Mouse (Mus musculus): ENCODE results near the gene Oasl2. TPM values are rescaled to one million over a fixed set of nuclear protein-coding genes. Genes with fewer than 3 reads are reported as not detected.
"Not testable (repeated sequence)": the region's sequence is repeated elsewhere in the genome, so short reads cannot be mapped to it uniquely, and the experiment has no call there.

The Oasl2 gene
- total RNA-seq (2017) = 52.4 and 61.4 TPM in 2 replicates

GRCm38 (mm10) chr5:114896688-114897373 lies at the start of gene Oasl2:
Gene Oasl2, plus strand, starts transcription at chr5:114896936.
- ATAC-seq (replicated peaks in 1 of 2; ENCODE audit: insufficient read depth in 1 of 2, low FRiP score in 2 of 2, low TSS enrichment in 1 of 2, low read depth in 1 of 2, poor library complexity in 2 of 2, severe bottlenecking in 2 of 2) = peak; percentile 32 to 37; a peak in 2 of 4 replicates

GRCm38 (mm10) chr5:114851565-114852236 lies 45.0 kb upstream of the Oasl2 start:
- ATAC-seq (replicated peaks in 1 of 2; ENCODE audit: insufficient read depth in 1 of 2, low FRiP score in 2 of 2, low TSS enrichment in 1 of 2, low read depth in 1 of 2, poor library complexity in 2 of 2, severe bottlenecking in 2 of 2) = no peak

GRCm38 (mm10) chr5:114853364-114853763 lies 43.4 kb upstream of the Oasl2 start, which contains the start of gene 4930519G04Rik:
Gene 4930519G04Rik, plus strand, starts transcription at chr5:114853664.
- not testable (repeated sequence) for ATAC-seq (replicated peaks in 1 of 2; ENCODE audit: insufficient read depth in 1 of 2, low FRiP score in 2 of 2, low TSS enrichment in 1 of 2, low read depth in 1 of 2, poor library complexity in 2 of 2, severe bottlenecking in 2 of 2)

- no peak for ATAC-seq (replicated peaks in 1 of 2; ENCODE audit: insufficient read depth in 1 of 2, low FRiP score in 2 of 2, low TSS enrichment in 1 of 2, low read depth in 1 of 2, poor library complexity in 2 of 2, severe bottlenecking in 2 of 2)
These were observed 38.2 kb upstream of the Oasl2 start, which contains the start of gene Gm9936 for GRCm38 (mm10) chr5:114858582-114858981. Gene Gm9936, minus strand, starts transcription at chr5:114858682.

- peak; percentile 36 to 57; a peak in 1 of 4 replicates for ATAC-seq (replicated peaks in 1 of 2; ENCODE audit: insufficient read depth in 1 of 2, low FRiP score in 2 of 2, low TSS enrichment in 1 of 2, low read depth in 1 of 2, poor library complexity in 2 of 2, severe bottlenecking in 2 of 2)
These were observed 37.5 kb upstream of the Oasl2 start for GRCm38 (mm10) chr5:114859253-114859652.

GRCm38 (mm10) chr5:114861730-114862129 lies 35.0 kb upstream of the Oasl2 start:
- no peak for ATAC-seq (replicated peaks in 1 of 2; ENCODE audit: insufficient read depth in 1 of 2, low FRiP score in 2 of 2, low TSS enrichment in 1 of 2, low read depth in 1 of 2, poor library complexity in 2 of 2, severe bottlenecking in 2 of 2)

- 0 out of 4 replicates have a peak, but pooled peaks of 1 of the 2 experiments have one; percentile 12 for ATAC-seq (replicated peaks in 1 of 2; ENCODE audit: insufficient read depth in 1 of 2, low FRiP score in 2 of 2, low TSS enrichment in 1 of 2, low read depth in 1 of 2, poor library complexity in 2 of 2, severe bottlenecking in 2 of 2)
These were observed 31.9 kb upstream of the Oasl2 start for GRCm38 (mm10) chr5:114864813-114865212.

GRCm38 (mm10) chr5:114865279-114865678 lies 31.5 kb upstream of the Oasl2 start:
- no peak for ATAC-seq (replicated peaks in 1 of 2; ENCODE audit: insufficient read depth in 1 of 2, low FRiP score in 2 of 2, low TSS enrichment in 1 of 2, low read depth in 1 of 2, poor library complexity in 2 of 2, severe bottlenecking in 2 of 2)

- ATAC-seq (replicated peaks in 1 of 2; ENCODE audit: insufficient read depth in 1 of 2, low FRiP score in 2 of 2, low TSS enrichment in 1 of 2, low read depth in 1 of 2, poor library complexity in 2 of 2, severe bottlenecking in 2 of 2) = peak; percentile 53 to 86; a peak in 3 of 4 replicates
These were observed 20.9 kb upstream of the Oasl2 start for GRCm38 (mm10) chr5:114875858-114876257.

- ATAC-seq (replicated peaks in 1 of 2; ENCODE audit: insufficient read depth in 1 of 2, low FRiP score in 2 of 2, low TSS enrichment in 1 of 2, low read depth in 1 of 2, poor library complexity in 2 of 2, severe bottlenecking in 2 of 2) = no peak
These were observed 20.4 kb upstream of the Oasl2 start for GRCm38 (mm10) chr5:114876331-114876730.

- ATAC-seq (replicated peaks in 1 of 2; ENCODE audit: insufficient read depth in 1 of 2, low FRiP score in 2 of 2, low TSS enrichment in 1 of 2, low read depth in 1 of 2, poor library complexity in 2 of 2, severe bottlenecking in 2 of 2) = no peak
These were observed 19.2 kb upstream of the Oasl2 start for GRCm38 (mm10) chr5:114877487-114877886.

GRCm38 (mm10) chr5:114879399-114879798 lies 17.3 kb upstream of the Oasl2 start:
- no peak for ATAC-seq (replicated peaks in 1 of 2; ENCODE audit: insufficient read depth in 1 of 2, low FRiP score in 2 of 2, low TSS enrichment in 1 of 2, low read depth in 1 of 2, poor library complexity in 2 of 2, severe bottlenecking in 2 of 2)

GRCm38 (mm10) chr5:114882319-114882718 lies 14.4 kb upstream of the Oasl2 start:
- ATAC-seq (replicated peaks in 1 of 2; ENCODE audit: insufficient read depth in 1 of 2, low FRiP score in 2 of 2, low TSS enrichment in 1 of 2, low read depth in 1 of 2, poor library complexity in 2 of 2, severe bottlenecking in 2 of 2) = peak in 1 of 2 experiments; percentile 45; a peak in 1 of 4 replicates

- ATAC-seq (replicated peaks in 1 of 2; ENCODE audit: insufficient read depth in 1 of 2, low FRiP score in 2 of 2, low TSS enrichment in 1 of 2, low read depth in 1 of 2, poor library complexity in 2 of 2, severe bottlenecking in 2 of 2) = peak in 1 of 2 experiments; percentile 84; a peak in 2 of 4 replicates
These were observed 13.7 kb upstream of the Oasl2 start for GRCm38 (mm10) chr5:114883022-114883421.

GRCm38 (mm10) chr5:114886801-114887200 lies 9.9 kb upstream of the Oasl2 start:
- ATAC-seq (replicated peaks in 1 of 2; ENCODE audit: insufficient read depth in 1 of 2, low FRiP score in 2 of 2, low TSS enrichment in 1 of 2, low read depth in 1 of 2, poor library complexity in 2 of 2, severe bottlenecking in 2 of 2) = no peak

- no peak for ATAC-seq (replicated peaks in 1 of 2; ENCODE audit: insufficient read depth in 1 of 2, low FRiP score in 2 of 2, low TSS enrichment in 1 of 2, low read depth in 1 of 2, poor library complexity in 2 of 2, severe bottlenecking in 2 of 2)
These were observed 7.7 kb upstream of the Oasl2 start for GRCm38 (mm10) chr5:114888995-114889394.

GRCm38 (mm10) chr5:114895542-114895941 lies 1.2 kb upstream of the Oasl2 start:
- no peak for ATAC-seq (replicated peaks in 1 of 2; ENCODE audit: insufficient read depth in 1 of 2, low FRiP score in 2 of 2, low TSS enrichment in 1 of 2, low read depth in 1 of 2, poor library complexity in 2 of 2, severe bottlenecking in 2 of 2)

GRCm38 (mm10) chr5:114897374-114897793 lies 648 bp downstream of the Oasl2 start:
- peak; percentile 62 to 84 for ATAC-seq (replicated peaks in 1 of 2; ENCODE audit: insufficient read depth in 1 of 2, low FRiP score in 2 of 2, low TSS enrichment in 1 of 2, low read depth in 1 of 2, poor library complexity in 2 of 2, severe bottlenecking in 2 of 2)

Measured in hematopoietic stem cell, adult 5-6 weeks (primary cell).